Mouse (Mus musculus): ENCODE measurements at regions not wholly inside any gene's neighbourhood (a gene's known extent, or its start where the extent isn't known, plus 50 kb on each side); places are given as distances from the start of the nearest gene placed in this dataset.

- no peaks in the 10 kb centered on the region for H3K9me3 ChIP-seq (ENCODE audit: control insufficient read depth, low read length)
- no peak for TF ChIP-seq POLR2A (IDR thresholded peaks at IDR 0.05; ENCODE audit: borderline replicate concordance, extremely low read depth, insufficient read depth, insufficient read length)
- no peak for ATAC-seq (ENCODE audit: low FRiP score, low read depth)
- H3K9ac ChIP-seq (ENCODE audit: low read depth, low read length, severe bottlenecking) = no peak overlapping the region
- no peaks in the 10 kb centered on the region for H3K27me3 ChIP-seq (ENCODE audit: control insufficient read depth, insufficient read depth, low read length)
- no peaks in the 10 kb centered on the region for H3K36me3 ChIP-seq (ENCODE audit: control insufficient read depth, insufficient read depth, low read length)
- DNase-seq (ENCODE audit: low spot score) = no peak
- no peaks in the 10 kb centered on the region for H3K4me1 ChIP-seq (ENCODE audit: control insufficient read depth, insufficient read depth, low read length)
- H3K4me2 ChIP-seq (replicated peaks; ENCODE audit: low read depth, low read length, severe bottlenecking) = no peak overlapping the region
- no peak overlapping the region for H3K4me3 ChIP-seq (replicated peaks; ENCODE audit: low read length)
- WGBS = 87% methylated on average over 11 of the region's 11 CpGs
- no peak overlapping the region for H3K27ac ChIP-seq (replicated peaks; ENCODE audit: low read depth, low read length)
Observed at GRCm38 (mm10) chr2:116181861-116182260, 116.2 kb upstream of the Meis2 start.

GRCm38 (mm10) chr2:116177155-116177554 lies 111.5 kb upstream of the Meis2 start:
- Histone ChIP-seq H3K4me1 (ENCODE audit: control insufficient read depth, insufficient read depth, low read length) (no peaks in the 10 kb centered on the region), H3K4me3 (replicated peaks; ENCODE audit: low read length) (no peak overlapping the region), H3K9ac (ENCODE audit: low read depth, low read length, severe bottlenecking) (no peak overlapping the region), H3K4me2 (replicated peaks; ENCODE audit: low read depth, low read length, severe bottlenecking) (no peak overlapping the region), H3K9me3 (ENCODE audit: control insufficient read depth, low read length) (no peaks in the 10 kb centered on the region), H3K27me3 (ENCODE audit: control insufficient read depth, insufficient read depth, low read length) (no peaks in the 10 kb centered on the region), H3K27ac (replicated peaks; ENCODE audit: low read depth, low read length) (no peak overlapping the region), H3K36me3 (ENCODE audit: control insufficient read depth, insufficient read depth, low read length) (no peaks in the 10 kb centered on the region)
- DNase-seq (ENCODE audit: low spot score) = no peak
- ATAC-seq (ENCODE audit: low FRiP score, low read depth) = no peak
- 88% methylated on average over 3 of the region's 3 CpGs for WGBS
- no peak for TF ChIP-seq POLR2A (IDR thresholded peaks at IDR 0.05; ENCODE audit: borderline replicate concordance, extremely low read depth, insufficient read depth, insufficient read length)

GRCm38 (mm10) chr2:116165871-116166770 lies 100.5 kb upstream of the Meis2 start:
- no peak for TF ChIP-seq POLR2A (IDR thresholded peaks at IDR 0.05; ENCODE audit: borderline replicate concordance, extremely low read depth, insufficient read depth, insufficient read length)
- Histone ChIP-seq H3K27me3 (ENCODE audit: control insufficient read depth, insufficient read depth, low read length) (no peaks in the 10 kb centered on the region), H3K4me1 (ENCODE audit: control insufficient read depth, insufficient read depth, low read length) (no peaks in the 10 kb centered on the region), H3K4me3 (replicated peaks; ENCODE audit: low read length) (no peak overlapping the region), H3K27ac (replicated peaks; ENCODE audit: low read depth, low read length) (no peak overlapping the region), H3K9me3 (ENCODE audit: control insufficient read depth, low read length) (no peaks in the 10 kb centered on the region), H3K4me2 (replicated peaks; ENCODE audit: low read depth, low read length, severe bottlenecking) (no peak overlapping the region), H3K9ac (ENCODE audit: low read depth, low read length, severe bottlenecking) (no peak overlapping the region), H3K36me3 (ENCODE audit: control insufficient read depth, insufficient read depth, low read length) (no peaks in the 10 kb centered on the region)
- ATAC-seq (ENCODE audit: low FRiP score, low read depth) (no peak), DNase-seq (ENCODE audit: low spot score) (no peak)
- 81% methylated on average over 16 of the region's 16 CpGs for WGBS
